Mouse (Mus musculus): ENCODE results near the gene Ptprn2. TPM values are rescaled to one million over a fixed set of nuclear protein-coding genes. Genes with fewer than 3 reads are reported as not detected.

Gene Ptprn2
- polyA plus RNA-seq, 1 experiment from 2014 or later: 0.07 TPM

- H3K36me3 ChIP-seq (ENCODE audit: control insufficient read depth, insufficient read depth): no peaks in the 10 kb centered on the region
- H3K9ac ChIP-seq (ENCODE audit: low read length): no peak overlapping the region
- H3K9me3 ChIP-seq (replicated peaks; ENCODE audit: control insufficient read depth, low read length): no peaks in the 10 kb centered on the region
- ATAC-seq (replicated peaks; ENCODE audit: extremely low read depth, insufficient read depth, low FRiP score): no peak
- no peaks in the 10 kb centered on the region for H3K27me3 ChIP-seq (ENCODE audit: control insufficient read depth, insufficient read depth, low read length)
- H3K4me3 ChIP-seq (ENCODE audit: low read length): no peak overlapping the region
- 73% methylated on average over 4 of the region's 4 CpGs for WGBS
- no peak overlapping the region for H3K27ac ChIP-seq (ENCODE audit: low read length)
- no peak overlapping the region for H3K4me2 ChIP-seq (ENCODE audit: low read depth, low read length)
- H3K4me1 ChIP-seq (ENCODE audit: control insufficient read depth, insufficient read depth, low read length): no peaks in the 10 kb centered on the region
Measured at GRCm38 (mm10) chr12:117236020-117236734, 750.7 kb downstream of the Ptprn2 start.

- no peak for ATAC-seq (replicated peaks; ENCODE audit: extremely low read depth, insufficient read depth, low FRiP score)
- no peaks in the 10 kb centered on the region for H3K36me3 ChIP-seq (ENCODE audit: control insufficient read depth, insufficient read depth)
- no peak overlapping the region for H3K27ac ChIP-seq (ENCODE audit: low read length)
- no peaks in the 10 kb centered on the region for H3K4me1 ChIP-seq (ENCODE audit: control insufficient read depth, insufficient read depth, low read length)
- no peak overlapping the region for H3K9ac ChIP-seq (ENCODE audit: low read length)
- WGBS: 75% methylated on average over 3 of the region's 3 CpGs
- H3K4me2 ChIP-seq (ENCODE audit: low read depth, low read length): no peak overlapping the region
- no peaks in the 10 kb centered on the region for H3K27me3 ChIP-seq (ENCODE audit: control insufficient read depth, insufficient read depth, low read length)
- H3K4me3 ChIP-seq (ENCODE audit: low read length): no peak overlapping the region
- H3K9me3 ChIP-seq (replicated peaks; ENCODE audit: control insufficient read depth, low read length): no peaks in the 10 kb centered on the region
Measured at GRCm38 (mm10) chr12:117236981-117237380, 751.5 kb downstream of the Ptprn2 start.

GRCm38 (mm10) chr12:117239927-117240715 lies 754.6 kb downstream of the Ptprn2 start:
- no peak overlapping the region for H3K4me3 ChIP-seq (ENCODE audit: low read length)
- H3K9me3 ChIP-seq (replicated peaks; ENCODE audit: control insufficient read depth, low read length): no peaks in the 10 kb centered on the region
- H3K27ac ChIP-seq (ENCODE audit: low read length): no peak overlapping the region
- no peak overlapping the region for H3K9ac ChIP-seq (ENCODE audit: low read length)
- H3K4me2 ChIP-seq (ENCODE audit: low read depth, low read length): no peak overlapping the region
- H3K36me3 ChIP-seq (ENCODE audit: control insufficient read depth, insufficient read depth): no peaks in the 10 kb centered on the region
- whole genome bisulfite sequencing: 63% methylated on average over 9 of the region's 9 CpGs
- H3K27me3 ChIP-seq (ENCODE audit: control insufficient read depth, insufficient read depth, low read length): no peaks in the 10 kb centered on the region
- no peaks in the 10 kb centered on the region for H3K4me1 ChIP-seq (ENCODE audit: control insufficient read depth, insufficient read depth, low read length)
- no peak; the same call in 1 of the 2 replicates for ATAC-seq (replicated peaks; ENCODE audit: extremely low read depth, insufficient read depth, low FRiP score)

- Histone ChIP-seq H3K36me3 (ENCODE audit: control insufficient read depth, insufficient read depth) (no peaks in the 10 kb centered on the region), H3K4me1 (ENCODE audit: control insufficient read depth, insufficient read depth, low read length) (no peaks in the 10 kb centered on the region), H3K4me3 (ENCODE audit: low read length) (no peak overlapping the region), H3K9me3 (replicated peaks; ENCODE audit: control insufficient read depth, low read length) (no peaks in the 10 kb centered on the region), H3K27ac (ENCODE audit: low read length) (no peak overlapping the region), H3K27me3 (ENCODE audit: control insufficient read depth, insufficient read depth, low read length) (no peaks in the 10 kb centered on the region), H3K4me2 (ENCODE audit: low read depth, low read length) (no peak overlapping the region), H3K9ac (ENCODE audit: low read length) (no peak overlapping the region)
- 32% methylated on average over 7 of the region's 7 CpGs for WGBS
- peak; percentile 84 for ATAC-seq (replicated peaks; ENCODE audit: extremely low read depth, insufficient read depth, low FRiP score)
Measured at GRCm38 (mm10) chr12:117242181-117242580, 756.7 kb downstream of the Ptprn2 start.

GRCm38 (mm10) chr12:117245885-117246478 lies 760.5 kb downstream of the Ptprn2 start:
- H3K4me2 ChIP-seq (ENCODE audit: low read depth, low read length): no peak overlapping the region
- H3K36me3 ChIP-seq (ENCODE audit: control insufficient read depth, insufficient read depth): no peaks in the 10 kb centered on the region
- 81% methylated on average over 17 of the region's 17 CpGs for WGBS
- H3K4me1 ChIP-seq (ENCODE audit: control insufficient read depth, insufficient read depth, low read length): 0 out of 2 replicates have a peak, but pooled peaks cover 5% of the 10 kb centered on the region
- ATAC-seq (replicated peaks; ENCODE audit: extremely low read depth, insufficient read depth, low FRiP score): no peak
- H3K9me3 ChIP-seq (replicated peaks; ENCODE audit: control insufficient read depth, low read length): no peaks in the 10 kb centered on the region
- no peak overlapping the region for H3K9ac ChIP-seq (ENCODE audit: low read length)
- H3K4me3 ChIP-seq (ENCODE audit: low read length): no peak overlapping the region
- no peaks in the 10 kb centered on the region for H3K27me3 ChIP-seq (ENCODE audit: control insufficient read depth, insufficient read depth, low read length)
- H3K27ac ChIP-seq (ENCODE audit: low read length): no peak overlapping the region

- ATAC-seq (replicated peaks; ENCODE audit: extremely low read depth, insufficient read depth, low FRiP score): no peak
- H3K4me1 ChIP-seq (ENCODE audit: control insufficient read depth, insufficient read depth, low read length): peaks cover 11% of the 10 kb centered on the region
- no peak overlapping the region for H3K9ac ChIP-seq (ENCODE audit: low read length)
- no peaks in the 10 kb centered on the region for H3K9me3 ChIP-seq (replicated peaks; ENCODE audit: control insufficient read depth, low read length)
- no peaks in the 10 kb centered on the region for H3K27me3 ChIP-seq (ENCODE audit: control insufficient read depth, insufficient read depth, low read length)
- no peak overlapping the region for H3K4me3 ChIP-seq (ENCODE audit: low read length)
- no peaks in the 10 kb centered on the region for H3K36me3 ChIP-seq (ENCODE audit: control insufficient read depth, insufficient read depth)
- no peak overlapping the region for H3K27ac ChIP-seq (ENCODE audit: low read length)
- WGBS: 9% methylated on average over 6 of the region's 6 CpGs
- no peak overlapping the region for H3K4me2 ChIP-seq (ENCODE audit: low read depth, low read length)
Measured at GRCm38 (mm10) chr12:117250465-117250864, 764.9 kb downstream of the Ptprn2 start.

- Histone ChIP-seq H3K4me1 (ENCODE audit: control insufficient read depth, insufficient read depth, low read length) (peaks cover 11% of the 10 kb centered on the region), H3K9ac (ENCODE audit: low read length) (no peak overlapping the region), H3K4me2 (ENCODE audit: low read depth, low read length) (no peak overlapping the region), H3K4me3 (ENCODE audit: low read length) (no peak overlapping the region), H3K27ac (ENCODE audit: low read length) (no peak overlapping the region), H3K9me3 (replicated peaks; ENCODE audit: control insufficient read depth, low read length) (no peaks in the 10 kb centered on the region), H3K36me3 (ENCODE audit: control insufficient read depth, insufficient read depth) (no peaks in the 10 kb centered on the region), H3K27me3 (ENCODE audit: control insufficient read depth, insufficient read depth, low read length) (no peaks in the 10 kb centered on the region)
- WGBS: 22% methylated on average over 11 of the region's 11 CpGs
- no peak for ATAC-seq (replicated peaks; ENCODE audit: extremely low read depth, insufficient read depth, low FRiP score)
Measured at GRCm38 (mm10) chr12:117251663-117252425, 766.3 kb downstream of the Ptprn2 start.

GRCm38 (mm10) chr12:117252426-117252779 lies 766.9 kb downstream of the Ptprn2 start:
- Histone ChIP-seq H3K4me2 (ENCODE audit: low read depth, low read length) (no peak overlapping the region), H3K9me3 (replicated peaks; ENCODE audit: control insufficient read depth, low read length) (no peaks in the 10 kb centered on the region)

More at GRCm38 (mm10) chr12:117252426-117252779, 766.9 kb downstream of the Ptprn2 start:
- ATAC-seq (replicated peaks; ENCODE audit: extremely low read depth, insufficient read depth, low FRiP score): no peak
- WGBS: 32% methylated on average over 3 of the region's 3 CpGs
- Histone ChIP-seq H3K4me1 (ENCODE audit: control insufficient read depth, insufficient read depth, low read length) (peaks cover 11% of the 10 kb centered on the region), H3K27me3 (ENCODE audit: control insufficient read depth, insufficient read depth, low read length) (no peaks in the 10 kb centered on the region), H3K9ac (ENCODE audit: low read length) (no peak overlapping the region), H3K27ac (ENCODE audit: low read length) (no peak overlapping the region), H3K36me3 (ENCODE audit: control insufficient read depth, insufficient read depth) (no peaks in the 10 kb centered on the region), H3K4me3 (ENCODE audit: low read length) (no peak overlapping the region)

All from heart, embryonic 16.5 days (tissue).